Mouse (Mus musculus) liver, postnatal 0 days (tissue): ENCODE results near the gene Mgat3.

Experiments
- CTCF ChIP-seq: sonication (generic); IDR thresholded peaks from 2 replicates; pipeline ENCODE4 v1.5.1; 2016; ENCODE audit warnings: antibody characterized with exemption, low read depth
- EP300 ChIP-seq: IDR thresholded peaks from 2 replicates; pipeline ENCODE4 v1.6.1; 2016; ENCODE audit warnings: antibody characterized with exemption, low read depth, mild to moderate bottlenecking

DNA sequence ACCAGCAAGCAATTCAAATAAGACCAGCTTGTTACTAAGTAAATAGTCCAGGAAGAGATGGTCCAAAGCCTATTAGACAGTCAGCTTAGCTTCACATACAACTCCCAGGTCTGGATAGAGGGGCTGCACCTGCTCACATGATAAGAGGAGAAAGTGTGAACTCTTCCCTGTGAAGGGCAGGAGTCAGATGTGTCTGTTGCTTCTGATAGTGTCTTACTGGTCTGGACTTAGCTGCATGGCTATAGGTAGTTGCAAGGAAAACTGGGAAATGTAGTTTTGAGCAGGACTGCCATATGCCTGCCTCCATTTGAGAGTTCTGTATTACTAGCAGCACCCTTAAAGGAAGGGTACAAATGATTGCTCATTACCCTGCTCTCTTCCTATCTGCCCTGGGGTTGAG, 40.2 kb downstream of the Mgat3 start:
- TF ChIP-seq CTCF (no peak), EP300 (no peak)
